Mouse (Mus musculus): ENCODE data around the gene Bst2.

Bst2 gene

DNA sequence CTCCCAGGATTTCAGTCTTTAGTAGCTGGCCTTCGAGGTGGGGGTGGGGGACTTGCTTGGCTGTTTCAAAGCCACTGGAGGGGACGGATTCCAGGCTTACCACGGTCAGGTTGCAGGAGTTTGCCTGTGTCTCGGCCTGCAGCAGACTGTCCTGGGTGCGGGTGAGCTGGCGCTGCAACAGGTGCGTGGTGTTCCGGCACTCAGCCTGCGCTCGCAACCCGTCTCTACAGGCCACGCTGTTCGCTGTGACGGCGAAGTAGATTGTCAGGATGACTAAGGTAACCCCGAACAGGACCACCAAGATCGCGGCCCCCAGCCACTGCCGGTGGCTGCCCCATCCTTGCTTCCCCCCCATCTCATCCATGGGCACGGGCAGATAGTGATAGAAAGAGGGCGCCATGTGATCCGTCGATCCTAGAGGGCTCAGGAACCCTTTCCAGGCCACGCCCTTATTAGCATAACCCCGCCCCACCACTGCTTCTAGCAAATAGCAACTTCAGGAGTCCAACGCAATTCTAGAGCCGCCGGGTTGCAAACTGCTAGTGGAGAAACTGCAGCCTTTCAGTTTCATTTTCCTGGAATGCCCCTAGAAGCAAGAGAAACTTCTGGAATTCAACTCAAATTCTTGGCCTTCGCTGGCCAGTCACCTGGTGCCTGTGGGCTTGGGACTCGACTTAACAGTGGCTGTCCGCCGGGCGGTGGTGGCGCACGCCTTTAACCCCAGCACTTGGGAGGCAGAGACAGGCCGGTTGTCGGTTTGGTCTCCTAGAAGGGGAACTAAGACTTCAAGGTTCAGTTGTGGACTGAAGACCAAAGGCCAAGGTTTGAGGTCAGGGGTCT is at the start of gene Bst2:
Gene Bst2, minus strand, starts transcription at position 429 of the 840 bp plus-strand sequence.
- peak; percentile 34 for DNase-seq

DNA sequence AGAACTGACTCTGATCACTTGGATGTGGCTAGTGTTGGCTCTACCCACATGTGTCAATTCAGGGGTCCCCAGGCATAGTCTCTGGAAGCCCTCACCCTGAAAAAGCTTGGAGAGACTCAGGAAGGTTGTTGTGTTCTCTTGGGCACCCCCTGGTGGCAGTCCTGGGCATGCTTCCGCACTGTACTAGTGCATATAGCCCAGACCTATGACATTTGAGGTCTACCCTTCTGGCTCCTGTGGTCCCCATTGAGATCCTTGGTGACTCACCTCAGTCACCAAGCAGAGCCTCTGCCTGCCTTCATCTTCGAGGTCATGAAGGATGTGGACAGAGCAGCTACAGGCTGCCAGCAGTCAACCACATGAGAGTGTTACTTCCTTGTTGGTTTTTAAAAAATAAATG is 49.6 kb upstream of the Bst2 start:
- peak; percentile 81 for DNase-seq

DNA sequence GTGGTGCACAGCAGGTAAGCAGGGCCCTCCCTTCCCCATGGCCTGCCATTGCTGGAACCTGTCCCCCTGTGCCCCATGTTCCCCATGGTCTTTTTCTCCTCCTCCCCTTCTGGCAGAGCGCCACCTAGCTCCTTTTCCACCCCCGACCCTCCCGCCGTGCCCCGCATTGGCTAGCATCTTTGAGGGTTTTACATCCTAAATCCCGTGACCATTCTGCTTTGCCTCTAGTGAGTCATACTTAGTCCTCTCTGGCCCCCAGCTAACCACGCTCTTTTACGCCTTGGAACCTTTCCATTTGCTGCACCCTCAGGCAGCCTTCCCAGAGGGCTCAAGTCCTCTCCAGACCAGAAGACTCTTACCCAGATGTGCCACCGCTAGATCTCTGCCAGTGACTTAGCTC is 42.9 kb upstream of the Bst2 start:
- DNase-seq = no peak

DNA sequence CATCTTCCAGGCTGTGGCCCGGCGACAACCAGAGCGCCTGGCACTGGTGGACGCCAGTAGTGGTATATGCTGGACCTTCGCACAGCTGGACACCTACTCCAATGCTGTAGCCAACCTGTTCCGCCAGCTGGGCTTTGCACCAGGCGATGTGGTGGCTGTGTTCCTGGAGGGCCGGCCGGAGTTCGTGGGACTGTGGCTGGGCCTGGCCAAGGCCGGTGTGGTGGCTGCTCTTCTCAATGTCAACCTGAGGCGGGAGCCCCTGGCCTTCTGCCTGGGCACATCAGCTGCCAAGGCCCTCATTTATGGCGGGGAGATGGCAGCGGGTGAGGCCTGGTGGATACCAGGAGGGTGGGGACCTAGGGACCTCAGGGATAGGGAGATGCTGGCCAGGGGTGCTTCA is 42.2 kb upstream of the Bst2 start:
- no peak for DNase-seq

DNA sequence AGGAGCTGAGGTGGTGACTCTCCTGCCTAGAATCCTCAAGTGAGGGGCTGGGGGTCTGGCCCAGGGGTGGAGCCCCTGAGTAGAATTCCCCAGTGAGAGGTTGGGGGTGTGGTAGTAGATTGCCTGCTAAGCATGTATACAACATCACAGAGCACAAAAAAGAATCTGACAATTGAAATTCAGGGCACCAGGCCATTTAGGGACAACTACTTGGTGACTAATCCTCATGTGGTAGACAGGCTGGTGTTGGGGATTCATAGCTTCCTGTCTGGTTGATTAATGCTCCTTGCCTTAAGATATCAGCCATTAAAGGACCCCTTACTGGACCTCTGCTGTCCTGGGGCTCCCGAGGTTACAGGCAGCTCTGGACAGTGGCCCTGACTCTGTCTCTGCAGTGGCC is 41.8 kb upstream of the Bst2 start:
- DNase-seq = no peak

DNA sequence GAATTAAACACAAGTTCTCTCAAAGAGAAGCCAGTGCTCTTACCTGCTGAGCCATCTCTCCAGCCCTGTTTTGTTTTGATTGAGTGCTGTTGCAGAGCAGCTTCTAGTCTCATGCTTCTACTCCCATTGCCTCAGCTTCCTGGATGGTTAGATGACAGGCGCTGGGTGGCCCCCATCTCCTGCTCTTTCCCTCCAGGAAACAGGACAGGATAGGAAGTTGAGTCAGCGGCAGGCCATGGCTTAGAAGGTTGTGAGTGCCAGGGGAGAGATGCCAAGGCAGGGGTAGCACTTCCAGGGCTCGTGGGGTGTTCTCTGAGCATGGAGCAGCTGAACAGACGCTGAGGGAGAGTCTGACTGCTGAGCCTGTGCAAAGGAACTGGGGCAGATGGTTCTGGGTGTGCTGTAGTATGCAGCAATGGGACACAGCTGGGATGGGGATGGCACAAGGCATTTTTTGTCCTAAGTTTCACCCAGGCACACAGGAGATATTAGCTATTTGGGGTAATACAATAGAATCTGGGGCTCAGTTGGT is 40.7 kb upstream of the Bst2 start:
- DNase-seq = no peak

DNA sequence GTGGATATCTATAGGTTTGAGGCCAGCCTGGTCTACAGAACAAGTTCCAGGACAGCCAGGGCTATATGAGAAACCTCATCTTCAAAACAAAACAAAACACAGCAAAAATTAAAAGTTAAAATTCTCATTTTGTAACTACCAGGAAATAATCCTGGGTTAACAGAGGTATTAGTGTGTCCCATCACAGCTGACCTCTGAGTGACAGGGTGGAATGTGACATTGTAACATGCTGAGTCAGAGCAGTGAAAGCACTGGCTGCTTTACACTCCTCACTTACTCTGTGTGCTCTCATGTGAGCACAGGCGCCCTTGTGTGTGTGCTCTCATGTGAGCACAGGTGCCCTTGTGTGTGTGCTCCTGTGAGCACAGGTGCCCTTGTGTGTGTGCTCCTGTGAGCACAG is 37.8 kb upstream of the Bst2 start:
- DNase-seq = no peak

DNA sequence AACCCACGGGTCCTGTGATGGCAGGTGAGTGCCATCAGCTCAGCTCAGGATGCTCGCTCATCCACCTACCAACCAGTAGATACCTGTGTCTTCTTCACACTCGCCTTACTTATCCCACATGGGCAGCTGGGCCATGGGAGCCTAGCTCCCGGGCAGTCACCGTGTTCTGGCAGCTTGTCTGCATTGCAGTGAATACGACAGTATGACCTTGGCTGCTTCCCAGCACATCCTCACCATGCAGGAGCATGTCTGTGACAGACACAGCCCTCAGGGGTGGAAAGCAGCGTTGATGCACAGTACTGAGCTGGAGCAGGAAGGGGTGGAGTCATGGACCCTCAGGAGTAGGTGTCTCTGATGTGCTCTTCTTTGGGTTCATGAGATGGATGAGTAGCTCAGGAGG is 37.2 kb upstream of the Bst2 start:
- no peak for DNase-seq

DNA sequence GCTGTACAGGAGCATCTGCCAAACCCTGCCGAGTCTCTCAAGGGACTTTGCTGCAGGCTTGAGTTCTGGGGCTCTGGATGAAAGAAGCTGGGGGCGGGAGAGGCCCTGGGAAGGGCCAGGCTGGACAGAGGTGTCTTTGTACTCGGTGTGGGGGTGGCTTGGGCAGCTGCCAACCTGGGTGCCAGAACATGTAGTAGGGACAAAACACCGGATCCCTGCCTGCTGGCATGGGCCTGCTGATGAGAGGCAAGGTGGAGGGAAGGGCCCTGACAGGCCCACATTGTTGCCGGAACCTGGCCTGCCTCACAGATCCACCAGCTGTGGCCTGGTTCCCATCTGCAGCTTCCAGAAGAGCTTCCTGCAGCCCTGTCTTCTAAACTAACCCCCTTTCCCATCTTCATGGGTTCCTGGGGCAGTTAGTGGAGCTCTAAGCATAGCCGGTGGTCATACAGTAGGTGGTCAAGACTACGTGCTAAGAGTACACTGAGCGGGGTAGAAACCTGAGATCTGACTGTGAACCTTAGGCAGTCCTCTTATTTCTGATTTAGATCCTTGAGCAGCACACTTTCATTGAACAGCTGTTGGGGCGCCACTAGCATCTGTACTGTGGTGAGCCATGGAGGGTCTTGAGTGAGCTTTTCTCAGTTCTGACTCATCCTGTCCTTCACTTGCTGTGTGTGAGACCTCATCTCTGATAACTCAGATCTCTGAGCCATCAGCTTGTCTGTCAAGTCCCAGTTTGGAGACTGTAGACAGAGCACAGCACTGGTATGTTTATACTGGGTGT is 35.8 kb upstream of the Bst2 start:
- DNase-seq = peak; percentile 82

DNA sequence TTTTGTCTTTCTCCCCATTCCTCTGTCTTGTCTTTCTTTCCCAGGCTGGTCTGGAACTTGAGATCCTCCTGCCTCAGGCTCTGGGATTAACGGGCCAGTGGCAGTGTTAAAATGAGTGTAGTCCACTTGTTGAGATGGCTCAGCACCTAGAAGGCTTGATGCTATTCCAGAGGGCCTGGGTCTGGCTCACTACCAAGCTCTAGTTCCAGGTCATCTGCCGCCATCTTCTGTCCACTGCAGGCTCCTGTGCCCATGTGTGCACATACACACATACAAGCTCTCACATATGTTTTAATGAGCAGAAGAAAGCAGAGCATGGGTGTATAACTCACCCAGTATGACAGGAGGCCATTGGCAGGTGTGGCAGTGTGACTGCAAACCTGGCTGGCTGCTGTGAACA is 34.8 kb upstream of the Bst2 start:
- DNase-seq = no peak

DNA sequence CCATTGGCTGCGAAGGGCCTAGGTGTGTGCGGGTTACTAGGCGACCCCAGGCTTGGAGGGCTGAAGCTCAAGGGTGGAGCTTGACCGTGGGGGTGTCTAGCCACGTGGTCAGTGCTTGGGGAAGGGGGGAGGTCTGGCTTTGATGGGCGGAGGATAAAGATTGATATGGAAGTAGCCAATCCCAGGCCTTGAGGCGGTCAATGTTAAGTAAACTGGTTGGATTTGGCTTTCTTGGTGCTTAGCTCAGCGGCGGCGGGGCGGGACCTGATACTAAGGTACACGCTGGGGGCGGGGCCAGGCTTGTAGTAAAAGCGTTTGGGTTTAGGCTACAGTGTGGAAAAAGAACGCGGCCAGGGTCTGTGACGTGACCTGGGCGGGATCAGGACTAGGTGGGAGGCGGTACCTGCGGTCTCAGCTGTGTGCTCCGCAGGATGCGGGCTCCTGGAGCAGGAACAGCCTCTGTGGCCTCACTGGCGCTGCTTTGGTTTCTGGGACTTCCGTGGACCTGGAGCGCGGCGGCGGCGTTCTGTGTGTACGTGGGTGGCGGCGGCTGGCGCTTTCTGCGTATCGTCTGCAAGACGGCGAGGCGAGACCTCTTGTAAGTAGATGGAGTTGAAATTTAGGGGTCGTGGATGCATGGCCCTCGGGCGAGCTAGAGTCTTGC is 33.2 kb upstream of the Bst2 start:
- DNase-seq = peak; percentile 96

DNA sequence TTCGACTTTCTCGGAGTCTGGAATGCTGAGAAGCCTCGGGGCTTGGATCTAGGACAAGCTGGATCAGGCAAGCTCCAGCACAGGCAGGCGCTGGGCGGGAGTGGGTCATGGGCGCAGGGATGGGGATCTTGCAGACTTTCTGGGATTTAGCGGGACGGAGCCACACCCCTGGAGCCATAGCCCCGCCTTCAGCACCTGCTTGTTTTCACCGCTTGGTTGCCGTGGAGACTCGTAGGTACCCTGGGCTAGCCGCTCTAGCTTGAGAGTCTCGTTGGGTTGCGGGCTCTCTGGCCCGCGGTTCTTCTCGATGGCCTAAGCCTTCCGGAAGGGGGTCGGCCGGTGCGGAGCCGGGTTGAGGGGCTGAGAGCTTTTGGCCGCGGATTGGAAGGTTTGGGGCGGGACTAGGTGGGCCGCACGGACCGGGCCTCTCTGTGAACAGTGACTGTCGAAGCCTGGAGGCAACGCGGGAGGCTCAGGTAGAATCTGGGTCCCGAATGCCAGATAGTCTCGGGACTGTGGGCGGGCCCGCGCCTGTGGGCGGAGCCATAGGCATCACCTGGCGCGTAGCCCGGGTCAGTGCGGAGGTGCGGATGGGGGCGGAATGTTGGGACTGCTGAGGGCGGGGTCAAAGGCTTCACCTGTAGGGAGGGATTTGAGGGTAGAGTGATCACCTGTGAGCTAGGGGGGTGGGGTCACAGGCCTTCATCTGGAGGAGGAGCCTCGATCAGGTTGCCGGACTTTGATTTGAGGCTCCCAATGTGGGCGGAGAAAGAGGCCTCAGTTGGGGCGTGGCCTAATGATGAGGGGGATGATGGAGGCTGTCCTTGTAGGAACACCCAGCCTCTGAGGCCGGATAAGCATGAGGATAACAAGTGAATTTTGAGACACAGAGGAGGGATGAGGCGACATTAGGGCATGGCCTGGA is 32.4 kb upstream of the Bst2 start:
- peak; percentile 77 for DNase-seq

DNA sequence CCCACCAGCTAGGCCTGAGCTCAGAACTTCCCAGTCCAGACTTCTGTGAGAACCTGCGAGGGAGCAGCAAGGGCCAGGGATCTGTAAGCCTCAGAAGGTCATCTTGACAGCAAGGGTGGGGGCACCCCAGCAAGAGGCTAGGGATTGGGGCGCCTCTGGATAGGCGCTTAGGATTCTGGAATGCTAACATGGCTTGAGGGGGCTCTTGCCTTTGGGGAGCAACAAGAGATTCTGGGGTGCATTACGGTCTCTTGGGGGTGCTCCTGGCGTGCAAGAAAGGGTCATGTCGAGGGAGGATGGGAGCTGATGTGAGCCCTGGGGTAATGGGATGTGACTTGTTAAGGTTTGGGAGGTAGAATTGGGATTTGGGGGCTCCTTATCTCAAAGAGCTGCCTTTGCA is 31.7 kb upstream of the Bst2 start:
- no peak for DNase-seq

DNA sequence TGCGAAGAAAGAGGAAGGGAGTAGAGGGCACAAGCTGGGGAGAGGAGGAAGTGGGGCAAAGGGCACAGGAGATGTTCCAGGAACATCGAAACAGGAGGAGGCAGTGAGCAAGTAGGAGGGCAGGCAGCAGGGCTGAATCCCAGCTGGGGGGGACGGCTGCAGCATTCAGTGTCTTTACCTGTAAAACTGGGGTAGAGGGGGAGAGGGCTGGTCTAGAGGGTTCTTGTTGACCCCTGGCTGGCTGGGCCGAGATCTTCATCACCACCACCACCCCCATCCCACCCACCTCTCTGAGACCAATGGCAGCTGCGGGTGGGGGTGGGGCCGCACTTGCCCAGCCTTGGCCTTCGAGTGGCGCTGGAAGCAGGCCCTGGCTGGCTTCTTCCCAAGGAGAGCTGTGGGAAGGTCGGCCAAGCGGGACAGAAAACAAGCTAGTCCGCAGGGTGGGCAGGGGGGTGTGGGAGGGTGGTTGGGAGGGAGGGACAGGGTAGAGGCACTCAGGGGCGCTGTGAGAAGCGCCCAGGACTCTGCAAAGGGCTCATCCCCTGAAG is 31.2 kb upstream of the Bst2 start, which contains the start of gene Slc27a1:
Gene Slc27a1, plus strand, starts transcription at position 496 of the 551 bp plus-strand sequence.
- peak; percentile 79 for DNase-seq

DNA sequence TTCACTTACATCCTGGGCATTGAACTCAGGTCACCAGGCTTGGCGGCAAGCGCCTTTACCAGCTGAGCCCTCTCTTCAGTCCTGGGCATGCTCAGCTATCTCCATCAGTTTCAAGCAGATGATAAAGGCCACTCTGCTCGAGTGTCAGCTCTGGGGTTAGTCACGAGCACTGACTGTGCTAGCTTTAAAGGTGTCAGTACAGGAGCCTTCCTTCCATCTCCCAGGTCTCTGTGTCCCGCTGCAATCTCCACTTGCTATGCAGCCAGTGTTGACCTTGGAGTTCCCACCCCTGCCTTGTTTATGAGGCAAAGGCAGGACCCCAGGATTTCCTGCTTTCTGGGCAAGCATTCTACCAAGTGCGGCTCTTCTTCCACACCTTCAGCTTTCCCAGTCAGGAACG is 30.3 kb upstream of the Bst2 start:
- DNase-seq = no peak

DNA sequence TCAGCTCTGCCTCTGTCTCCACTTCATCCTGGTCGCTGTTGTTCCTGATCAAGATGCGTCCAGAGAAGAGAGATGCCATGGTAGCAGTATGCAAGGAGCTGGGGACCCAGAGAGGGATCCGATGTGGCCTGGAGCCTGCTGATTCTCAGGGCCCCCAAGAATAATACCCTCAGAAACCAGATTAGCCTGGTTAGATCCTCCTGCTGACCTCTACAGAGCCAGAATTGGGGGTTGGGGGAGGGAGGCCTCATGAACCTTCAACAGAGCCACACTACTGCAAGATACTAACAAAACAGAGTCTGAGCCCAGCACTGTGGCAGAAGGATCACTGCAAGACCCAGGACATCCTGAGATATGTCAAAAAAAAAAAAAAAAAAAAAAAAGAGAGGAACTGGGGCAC is 29.2 kb upstream of the Bst2 start, which contains the start of gene Nxnl1:
Gene Nxnl1, minus strand, starts transcription at position 101 of the 400 bp plus-strand sequence.
- DNase-seq = no peak

DNA sequence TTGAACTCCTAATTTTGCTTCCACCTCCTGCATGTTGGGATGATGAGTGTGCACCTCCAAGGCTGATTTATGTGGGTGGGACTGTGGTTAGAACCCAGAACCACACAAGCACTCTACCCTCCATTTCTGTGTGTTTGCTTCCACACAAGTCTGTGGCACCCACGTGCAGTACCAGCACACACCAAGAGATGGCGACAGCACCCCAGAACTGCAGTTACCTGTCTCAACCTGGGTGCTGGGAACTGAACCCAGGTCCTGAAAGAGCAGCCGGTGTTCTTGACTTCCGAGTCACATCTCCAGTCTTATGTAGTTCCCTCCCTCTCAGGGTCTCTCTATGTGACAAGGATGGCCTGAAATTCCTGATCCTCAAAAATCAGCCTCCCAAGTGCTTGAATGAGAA is 26.7 kb upstream of the Bst2 start:
- no peak for DNase-seq

DNA sequence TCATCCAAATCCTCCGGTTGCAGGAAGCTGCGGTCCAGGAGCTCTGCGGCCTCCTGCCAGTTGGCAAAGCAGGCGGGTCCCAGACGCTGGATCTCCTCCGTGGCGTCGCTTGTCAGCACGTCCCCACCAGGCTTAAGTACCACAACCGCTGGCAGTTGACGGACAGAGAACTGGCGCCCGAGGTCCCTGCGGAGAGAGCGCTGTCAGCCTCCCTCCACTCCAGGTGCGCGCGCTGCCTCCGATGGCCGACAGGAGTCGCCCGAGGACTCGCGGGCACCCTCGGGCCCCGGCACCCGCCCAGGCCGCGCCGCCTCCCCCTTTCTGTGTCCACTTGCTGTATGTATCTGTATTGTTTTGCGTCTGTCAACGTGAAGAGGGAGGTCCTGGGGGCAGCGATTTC is 25.5 kb upstream of the Bst2 start:
- DNase-seq = peak; percentile 74

DNA sequence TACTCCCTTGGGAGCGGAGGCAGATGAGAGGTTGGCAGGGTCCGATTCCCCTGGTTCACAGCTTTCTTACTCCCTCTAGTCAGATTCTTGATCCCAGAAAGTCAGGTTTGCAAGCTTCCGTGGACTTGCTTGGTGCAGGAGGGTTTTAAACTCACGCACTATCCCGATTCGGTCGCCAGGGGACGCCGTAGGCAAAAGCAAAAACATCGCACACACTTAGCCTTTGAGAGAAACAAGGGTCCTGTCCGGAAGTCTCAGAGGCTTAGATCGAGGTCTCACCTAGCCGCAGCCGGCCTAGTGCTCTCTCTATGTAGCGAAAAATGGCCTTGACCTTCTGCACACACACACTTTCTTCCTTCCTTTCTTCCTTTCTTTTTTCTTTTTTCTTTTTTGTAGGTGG is 24.1 kb upstream of the Bst2 start:
- DNase-seq = peak; percentile 64

DNA sequence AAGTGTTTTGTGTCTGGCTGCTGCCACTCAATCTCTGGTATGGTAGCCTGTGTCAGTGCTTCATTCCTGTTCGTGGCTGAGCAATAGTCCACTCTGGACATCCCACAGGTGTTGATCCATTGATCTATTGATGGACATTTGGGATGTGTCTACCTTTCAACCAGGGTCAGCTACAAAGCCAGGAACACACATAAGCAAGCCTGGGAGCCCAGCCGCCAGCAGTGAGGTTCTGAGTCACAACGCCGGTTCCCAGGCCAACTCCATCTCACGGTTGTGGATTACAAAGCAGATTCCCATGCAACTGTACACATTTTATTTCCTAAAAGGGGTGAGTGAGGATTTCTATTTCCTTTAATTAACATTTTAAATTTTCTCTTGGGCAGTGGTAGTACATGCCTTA is 23.5 kb upstream of the Bst2 start:
- DNase-seq = no peak

DNA sequence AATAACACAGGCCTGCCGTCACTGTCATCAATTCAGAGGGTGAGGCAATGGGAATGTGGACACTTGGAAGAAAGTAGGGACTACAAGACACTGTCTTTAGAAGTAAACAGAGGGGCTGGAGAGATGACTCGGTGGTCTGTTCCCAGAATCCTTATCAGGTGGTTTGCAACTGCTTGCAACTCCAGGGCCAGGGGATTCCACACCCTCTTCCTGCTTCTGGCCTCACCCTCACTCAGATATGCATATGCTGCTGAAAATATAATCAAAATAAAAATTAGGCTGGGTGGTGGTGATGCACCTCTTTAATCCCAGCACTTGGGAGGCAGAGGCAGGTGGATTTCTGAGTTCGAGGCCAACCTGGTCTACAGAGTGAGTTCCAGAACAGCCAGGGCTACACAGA is 22.8 kb upstream of the Bst2 start:
- no peak for DNase-seq
